Mouse (Mus musculus) hindbrain, embryonic 14.5 days (tissue): Measurements from ENCODE around the gene Cdk7. TPM values are rescaled to one million over a fixed set of nuclear protein-coding genes. Genes with fewer than 3 reads are reported as not detected.

Experiments used
- ATAC-seq: fragments of 200-750 bp; cut with Nextera tagmentation; 2 replicates; pipeline ENCODE4 v1.8.0; 2017; ENCODE audit warnings: moderate number of reproducible peaks, mild to moderate bottlenecking, moderate TSS enrichment, moderate library complexity; ENCODE audit not compliant: low FRiP score
- DNase-seq: peaks from one replicate; pipeline ENCODE4 v3.0.0-alpha.2; 2015; ENCODE audit warnings: low spot score
- H3K27ac ChIP-seq: fragments of 300-500 bp; sonication (generic); 2 replicates; pipeline ENCODE4 v1.5.1; 2014; ENCODE audit warnings: mild to moderate bottlenecking, moderate library complexity
- H3K27me3 ChIP-seq: fragments of 300-500 bp; sonication (generic); 2 replicates; pipeline ENCODE4 v1.6.1; 2014; ENCODE audit warnings: mild to moderate bottlenecking, low read length, mixed read lengths; ENCODE audit not compliant: control insufficient read depth, insufficient read depth
- H3K36me3 ChIP-seq: fragments of 300-500 bp; sonication (generic); replicated peaks from 2 replicates; pipeline ENCODE4 v1.6.1; 2014; ENCODE audit not compliant: control insufficient read depth, insufficient read depth
- H3K4me1 ChIP-seq: fragments of 300-500 bp; sonication (generic); replicated peaks from 2 replicates; pipeline ENCODE4 v1.6.1; 2014; ENCODE audit warnings: antibody characterized with exemption, low read length, mixed read lengths; ENCODE audit not compliant: control insufficient read depth, insufficient read depth
- H3K4me2 ChIP-seq: fragments of 300-500 bp; sonication (generic); replicated peaks from 2 replicates; pipeline ENCODE4 v1.6.1; 2014; ENCODE audit warnings: mild to moderate bottlenecking, moderate library complexity
- H3K4me3 ChIP-seq: fragments of 300-500 bp; sonication (generic); replicated peaks from 2 replicates; pipeline ENCODE4 v1.5.1; 2014; ENCODE audit warnings: mild to moderate bottlenecking, low read length
- H3K9ac ChIP-seq: fragments of 300-500 bp; sonication (generic); 2 replicates; pipeline ENCODE4 v1.6.1; 2014
- H3K9me3 ChIP-seq: fragments of 300-500 bp; sonication (generic); 2 replicates; pipeline ENCODE4 v1.6.1; 2016; ENCODE audit warnings: low read length; ENCODE audit not compliant: control insufficient read depth
- WGBS: fragments of 180-500 bp; shearing (Covaris S2); extraction: QIAGEN DNeasy Blood & Tissue Kit; methylation state at CpG from one replicate; pipeline ENCODE4 v1.1.7; 2014; 5-methylcytosine and 5-hydroxymethylcytosine counted together
- polyA plus RNA-seq: library from polyadenylated mRNA; unstranded; fragments of >200 nt; fragmentation: Nextera tagmentation; extraction: Ambion mirVana; gene quantifications from 2 replicates; pipeline ENCODE4 v1.2.1, GENCODE M21; 2014

Gene Cdk7
- polyA plus RNA-seq = 37.6 and 42.3 TPM in 2 replicates

DNA sequence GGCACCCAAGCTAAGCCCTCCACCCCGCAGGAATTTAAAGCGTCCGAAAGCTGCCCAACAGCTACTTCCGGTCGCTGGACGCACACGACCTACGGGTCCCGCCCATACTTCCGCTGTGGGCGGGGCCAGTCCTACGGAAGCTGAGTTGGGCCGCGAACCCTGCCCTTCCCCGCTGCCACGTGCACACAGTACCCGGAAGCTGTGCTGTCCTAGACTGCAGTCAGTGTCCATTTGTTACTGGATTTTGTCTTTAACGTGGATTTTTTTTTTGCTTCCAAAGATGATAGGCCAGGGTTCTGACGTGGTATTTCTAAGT, at the start of gene Cdk7:
Gene Cdk7 (minus strand): TSS at position 79 of the 316 bp plus-strand sequence.
- peak within 1 kb of the TSS; percentile 86 for H3K27ac ChIP-seq
- peaks cover 23% of the 10 kb centered on the region for H3K36me3 ChIP-seq
- no peaks in the 10 kb centered on the region for H3K27me3 ChIP-seq
- WGBS = 0% methylated on average over 19 of the region's 19 CpGs
- DNase-seq = peak; percentile 97
- H3K9ac ChIP-seq = peak within 1 kb of the TSS; percentile 76
- peaks cover 12% of the 10 kb centered on the region for H3K4me1 ChIP-seq
- no peaks in the 10 kb centered on the region for H3K9me3 ChIP-seq
- peak within 1 kb of the TSS; percentile 89 for H3K4me2 ChIP-seq
- ATAC-seq = peak; percentile 99
- peak within 1 kb of the TSS; percentile 65 for H3K4me3 ChIP-seq

DNA sequence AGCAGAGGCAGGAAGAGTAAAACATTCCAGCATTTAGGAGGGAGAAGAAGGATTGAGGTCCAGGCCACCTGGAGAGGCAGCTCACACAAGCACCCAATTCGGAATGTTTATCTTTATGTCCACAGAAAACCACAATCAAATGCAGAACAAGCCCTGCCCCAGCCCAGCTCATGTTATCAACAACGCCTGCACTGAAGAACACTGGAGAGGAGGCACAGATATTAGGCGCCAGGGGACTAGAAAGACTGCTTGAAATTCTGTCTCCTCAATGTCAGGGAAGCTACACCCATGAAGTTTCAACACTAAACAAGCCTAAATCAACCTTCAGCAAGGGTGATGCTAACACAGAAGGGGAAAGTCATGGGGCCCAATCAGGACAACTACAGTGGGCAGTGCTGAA, 46.8 kb upstream of the Cdk7 start:
- no peak for ATAC-seq

GRCm38 (mm10) chr13:100776710-100777109, 46.0 kb upstream of the Cdk7 start:
- no peak overlapping the region for H3K27ac ChIP-seq
- DNase-seq = no peak
- WGBS = 68% methylated on average over 6 of the region's 6 CpGs
- no peaks in the 10 kb centered on the region for H3K27me3 ChIP-seq
- peaks cover 6% of the 10 kb centered on the region; the same call in 1 of the 2 replicates for H3K4me1 ChIP-seq
- no peaks in the 10 kb centered on the region for H3K36me3 ChIP-seq
- no peak overlapping the region for H3K4me3 ChIP-seq
- H3K4me2 ChIP-seq = 0 out of 2 replicates have a peak overlapping the region, but pooled peaks have one; percentile 94
- ATAC-seq = no peak
- H3K9ac ChIP-seq = no peak overlapping the region
- H3K9me3 ChIP-seq = no peaks in the 10 kb centered on the region

More for the DNA sequence above, 46.8 kb upstream of the Cdk7 start:
- H3K36me3 ChIP-seq = no peaks in the 10 kb centered on the region
- no peaks in the 10 kb centered on the region for H3K9me3 ChIP-seq
- no peak overlapping the region for H3K9ac ChIP-seq
- no peaks in the 10 kb centered on the region for H3K27me3 ChIP-seq
- no peak overlapping the region for H3K27ac ChIP-seq
- no peak overlapping the region for H3K4me2 ChIP-seq
- 90% methylated on average over 3 of the region's 3 CpGs for WGBS
- no peak overlapping the region for H3K4me3 ChIP-seq
- DNase-seq = no peak
- H3K4me1 ChIP-seq = peaks cover 6% of the 10 kb centered on the region; the same call in 1 of the 2 replicates

DNA sequence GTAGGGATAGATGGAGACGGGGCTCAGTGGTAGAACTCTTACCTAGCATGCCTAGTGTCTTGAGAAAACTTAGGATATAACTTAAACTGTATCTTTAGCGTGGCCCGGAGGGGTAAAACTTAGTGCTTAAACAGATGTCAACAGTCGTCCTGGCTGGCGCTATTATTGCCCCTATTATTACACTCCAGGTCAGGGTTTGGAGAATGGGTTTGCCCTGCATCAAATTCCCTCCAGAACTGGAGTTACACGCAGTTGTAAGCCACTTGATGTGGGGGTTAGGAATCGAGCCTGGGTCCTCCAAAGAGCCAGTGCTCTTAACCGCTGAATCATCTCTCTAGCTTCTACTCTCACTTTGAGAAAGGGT, 45.3 kb upstream of the Cdk7 start:
- H3K9me3 ChIP-seq = no peaks in the 10 kb centered on the region
- peak overlapping the region; percentile 66; the same call in 1 of the 2 replicates for H3K27ac ChIP-seq
- ATAC-seq (peak; percentile 44), DNase-seq (no peak)
- no peaks in the 10 kb centered on the region for H3K36me3 ChIP-seq
- H3K4me2 ChIP-seq = peak overlapping the region; percentile 94
- whole genome bisulfite sequencing = 13% methylated on average over 8 of the region's 8 CpGs
- H3K9ac ChIP-seq = peak overlapping the region; percentile 49
- H3K27me3 ChIP-seq = no peaks in the 10 kb centered on the region
- peaks cover 6% of the 10 kb centered on the region; the same call in 1 of the 2 replicates for H3K4me1 ChIP-seq
- peak overlapping the region; percentile 64 for H3K4me3 ChIP-seq

GRCm38 (mm10) chr13:100775252-100776055, 44.7 kb upstream of the Cdk7 start, which contains the start of gene Cenph:
TSS of gene Cenph (minus strand) at chr13:100775899.
- under 1% methylated on average over 46 of the region's 46 CpGs for WGBS
- peak; percentile 95 for ATAC-seq
- Histone ChIP-seq H3K9ac (peak within 1 kb of the TSS; percentile 52), H3K4me2 (peak within 1 kb of the TSS; percentile 94), H3K4me1 (peaks cover 6% of the 10 kb centered on the region; the same call in 1 of the 2 replicates), H3K9me3 (no peaks in the 10 kb centered on the region), H3K4me3 (peak within 1 kb of the TSS; percentile 64), H3K36me3 (no peaks in the 10 kb centered on the region), H3K27ac (peak within 1 kb of the TSS; percentile 66; the same call in 1 of the 2 replicates), H3K27me3 (no peaks in the 10 kb centered on the region)
- DNase-seq = peak; percentile 88

DNA sequence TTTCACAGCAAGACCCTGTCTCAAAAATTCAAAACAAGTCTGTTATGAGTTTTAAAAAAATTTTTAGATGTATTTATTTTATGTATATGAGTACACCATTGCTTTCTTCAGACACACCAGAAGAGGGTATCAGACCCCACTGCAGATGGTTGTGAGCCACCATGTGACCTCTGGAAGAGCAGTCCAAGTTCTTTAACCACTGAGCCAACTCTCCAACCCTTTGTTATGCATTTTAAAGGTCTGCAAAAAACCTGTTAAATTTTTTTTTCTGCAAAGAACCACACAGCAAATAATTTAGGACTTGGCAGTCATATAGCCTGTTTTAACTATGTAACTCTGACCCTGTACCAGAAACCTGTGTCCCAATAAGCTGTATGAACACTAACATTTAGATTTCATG, 44.0 kb upstream of the Cdk7 start:
- H3K27ac ChIP-seq = no peak overlapping the region
- H3K27me3 ChIP-seq = no peaks in the 10 kb centered on the region
- ATAC-seq = no peak
- H3K4me3 ChIP-seq = peak overlapping the region; percentile 64
- H3K4me2 ChIP-seq = peak overlapping the region; percentile 94
- DNase-seq = no peak
- H3K9ac ChIP-seq = 0 out of 2 replicates have a peak overlapping the region, but pooled peaks have one; percentile 52
- H3K4me1 ChIP-seq = peaks cover 6% of the 10 kb centered on the region; the same call in 1 of the 2 replicates
- H3K36me3 ChIP-seq = no peaks in the 10 kb centered on the region
- H3K9me3 ChIP-seq = no peaks in the 10 kb centered on the region

DNA sequence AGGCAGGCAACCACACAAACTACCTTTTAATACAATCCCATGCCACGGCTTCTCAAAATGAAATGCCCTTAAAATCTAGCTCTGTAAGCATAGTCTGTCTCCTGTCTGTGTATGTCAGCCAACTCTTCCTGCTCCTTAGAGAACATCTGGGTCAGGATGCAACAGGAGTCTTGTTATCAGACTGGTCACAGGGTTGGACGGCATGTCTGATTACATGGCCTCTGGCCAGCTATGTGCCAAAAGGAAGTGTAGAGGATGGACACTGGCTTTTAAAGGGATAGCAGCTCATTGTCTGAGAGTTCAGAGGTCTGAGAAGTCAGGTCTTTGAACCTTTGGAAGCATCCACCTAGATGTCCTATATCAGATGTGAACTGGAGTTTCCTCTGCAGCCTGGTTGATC, 24.6 kb upstream of the Cdk7 start:
- Histone ChIP-seq H3K27me3 (no peaks in the 10 kb centered on the region), H3K4me3 (no peak overlapping the region), H3K4me1 (no peaks in the 10 kb centered on the region), H3K9me3 (no peaks in the 10 kb centered on the region), H3K9ac (no peak overlapping the region), H3K27ac (no peak overlapping the region), H3K36me3 (no peaks in the 10 kb centered on the region), H3K4me2 (no peak overlapping the region)
- 99% methylated on average over 2 of the region's 2 CpGs for WGBS
- ATAC-seq = no peak
- DNase-seq = no peak

- Histone ChIP-seq H3K27me3 (no peaks in the 10 kb centered on the region), H3K4me1 (no peaks in the 10 kb centered on the region), H3K36me3 (no peaks in the 10 kb centered on the region), H3K9ac (no peak overlapping the region), H3K27ac (no peak overlapping the region), H3K4me3 (no peak overlapping the region), H3K4me2 (no peak overlapping the region), H3K9me3 (no peaks in the 10 kb centered on the region)
- DNase-seq (no peak), ATAC-seq (no peak)
- WGBS = 73% methylated on average over 4 of the region's 4 CpGs
Observed at GRCm38 (mm10) chr13:100754186-100754585, 23.4 kb upstream of the Cdk7 start.

DNA sequence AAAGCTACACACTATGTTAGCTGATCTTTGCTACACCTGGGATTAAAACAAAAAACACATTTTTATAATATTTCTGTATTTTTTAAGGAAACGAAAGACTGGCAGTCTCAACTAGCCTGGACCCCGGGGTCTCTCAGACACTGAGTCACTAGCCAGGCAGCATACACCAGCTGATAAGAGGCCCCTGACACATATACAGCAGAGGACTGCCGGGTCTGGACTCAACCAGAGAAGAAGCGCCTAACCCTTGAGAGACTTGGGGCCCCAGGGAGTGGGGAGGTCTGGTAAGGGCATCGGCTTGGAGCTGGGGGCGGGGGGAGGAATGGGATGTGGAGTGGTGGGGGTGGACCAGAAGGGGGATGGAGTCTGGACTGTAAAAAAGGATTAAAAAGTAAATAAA, 22.3 kb upstream of the Cdk7 start:
- Histone ChIP-seq H3K4me1 (no peaks in the 10 kb centered on the region), H3K36me3 (no peaks in the 10 kb centered on the region), H3K9me3 (no peaks in the 10 kb centered on the region), H3K27me3 (no peaks in the 10 kb centered on the region), H3K9ac (no peak overlapping the region), H3K4me3 (no peak overlapping the region), H3K27ac (no peak overlapping the region), H3K4me2 (no peak overlapping the region)
- DNase-seq = no peak
- ATAC-seq = no peak
- 86% methylated on average over 6 of the region's 6 CpGs for WGBS
